Mouse (Mus musculus): Measurements from ENCODE around the gene Otub2.
"Not testable (repeated sequence)": the region's sequence is repeated elsewhere in the genome, so short reads cannot be mapped to it uniquely, and the experiment has no call there.

The Otub2 gene

GRCm38 (mm10) chr12:103373530-103374236 is 14.8 kb upstream of the Otub2 start:
- DNase-seq = no peak

GRCm38 (mm10) chr12:103376124-103376523 is 12.4 kb upstream of the Otub2 start:
- DNase-seq = peak; percentile 80

DNA sequence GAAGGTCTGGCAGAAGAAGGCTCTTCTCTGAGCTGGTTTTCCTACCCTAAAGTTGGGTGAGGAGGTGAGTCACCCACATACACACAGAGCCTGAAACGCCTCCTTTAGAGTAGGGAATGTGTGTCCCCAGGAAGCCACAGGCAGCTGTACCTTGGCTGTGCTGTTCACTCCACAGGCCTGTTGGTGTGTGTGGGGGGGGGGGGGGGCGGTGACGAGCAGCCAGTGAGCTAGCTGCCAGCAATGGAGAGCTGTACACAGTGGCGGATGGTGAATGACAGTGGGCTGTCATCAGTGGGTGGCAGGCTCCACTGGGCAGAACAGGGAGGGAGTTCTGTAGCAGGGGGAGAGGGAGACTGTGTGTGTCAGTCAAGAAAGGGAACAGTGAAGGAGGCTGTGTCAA is 11.7 kb upstream of the Otub2 start:
- DNase-seq = peak; percentile 76

DNA sequence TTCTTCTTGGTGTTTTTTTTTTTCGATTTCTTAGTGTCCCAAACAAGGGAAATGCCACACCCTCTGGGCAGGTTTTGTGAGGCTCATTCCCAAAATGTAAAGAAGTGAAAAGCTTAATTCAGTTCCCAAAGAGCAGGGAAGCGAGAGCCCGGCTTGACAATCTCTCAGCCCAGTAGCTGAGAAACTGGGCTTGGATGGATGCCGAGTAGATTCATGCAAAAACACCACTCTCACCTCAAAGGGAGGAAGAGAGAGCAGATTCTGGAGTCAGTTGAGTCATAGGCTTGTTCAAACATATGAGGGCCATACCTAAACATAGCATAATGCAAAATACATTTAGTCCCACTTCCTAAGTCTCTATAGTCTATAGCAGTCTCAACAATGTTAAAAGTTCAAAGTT is 8.3 kb upstream of the Otub2 start:
- no peak for DNase-seq

- DNase-seq = no peak
Measured at GRCm38 (mm10) chr12:103389348-103389727, 856 bp downstream of the Otub2 start.

GRCm38 (mm10) chr12:103389982-103390381 is 1.5 kb downstream of the Otub2 start:
- no peak for DNase-seq

DNA sequence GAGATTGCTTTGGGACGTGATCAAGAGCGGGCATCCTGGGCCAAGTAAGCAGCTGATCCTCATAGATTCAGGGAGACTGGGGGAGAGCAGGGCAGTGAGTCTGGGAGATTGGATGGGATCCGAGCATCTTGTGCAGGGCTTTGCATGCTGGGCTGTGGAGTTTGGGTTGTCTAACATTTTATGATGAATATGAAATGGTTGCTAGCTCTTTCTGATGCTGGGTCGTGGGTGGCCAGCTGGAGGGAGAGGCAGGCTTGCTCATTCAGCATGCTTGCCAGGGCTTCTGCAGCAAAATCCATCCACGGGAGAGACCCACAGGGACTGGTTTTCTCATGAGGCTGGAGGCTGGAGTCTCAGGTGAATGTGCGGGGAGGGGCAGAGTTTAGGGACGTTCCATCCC is 2.6 kb downstream of the Otub2 start:
- peak; percentile 85 for DNase-seq

GRCm38 (mm10) chr12:103393528-103393927 is 5.0 kb downstream of the Otub2 start:
- DNase-seq = no peak

DNA sequence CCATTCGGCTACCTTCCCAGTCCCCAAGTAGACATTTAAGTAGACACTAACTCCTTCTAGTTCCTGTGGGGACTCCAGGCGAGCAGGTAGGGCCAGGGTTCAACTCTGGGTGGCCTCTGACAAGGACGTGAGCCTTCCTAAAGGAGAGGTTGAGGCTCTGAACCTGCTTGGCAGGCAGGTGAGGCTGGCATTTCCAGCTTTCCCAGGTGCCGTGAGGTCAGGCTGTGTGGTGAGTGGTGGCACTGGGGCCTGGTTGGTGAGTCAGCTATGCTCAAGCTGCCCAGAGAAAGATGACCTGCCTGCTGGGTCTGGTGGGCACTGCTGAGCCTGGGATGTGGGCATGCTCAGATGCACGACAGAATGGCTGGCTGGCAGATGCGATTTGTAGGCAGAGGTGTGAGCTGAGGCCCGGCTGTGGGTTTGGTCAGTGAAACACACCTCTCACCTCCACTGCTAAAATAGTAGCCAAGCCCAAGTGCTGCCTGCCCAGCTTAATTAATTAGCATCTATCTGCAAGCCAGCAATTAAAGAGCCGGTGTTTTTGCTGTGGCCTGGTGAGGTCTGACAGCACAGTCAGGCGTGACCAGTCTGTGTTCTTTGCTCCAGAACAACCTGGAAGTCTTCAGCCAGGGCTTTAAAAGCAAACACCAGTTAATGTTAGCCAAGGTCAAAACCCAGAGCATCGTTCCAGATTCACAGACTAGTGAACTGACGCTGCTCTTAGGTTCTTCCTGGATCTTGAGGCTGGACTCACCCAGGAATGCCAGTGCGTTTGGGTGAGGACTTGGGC is 7.2 kb downstream of the Otub2 start:
- DNase-seq = no peak

GRCm38 (mm10) chr12:103396751-103397150 is 8.3 kb downstream of the Otub2 start:
- DNase-seq = no peak

DNA sequence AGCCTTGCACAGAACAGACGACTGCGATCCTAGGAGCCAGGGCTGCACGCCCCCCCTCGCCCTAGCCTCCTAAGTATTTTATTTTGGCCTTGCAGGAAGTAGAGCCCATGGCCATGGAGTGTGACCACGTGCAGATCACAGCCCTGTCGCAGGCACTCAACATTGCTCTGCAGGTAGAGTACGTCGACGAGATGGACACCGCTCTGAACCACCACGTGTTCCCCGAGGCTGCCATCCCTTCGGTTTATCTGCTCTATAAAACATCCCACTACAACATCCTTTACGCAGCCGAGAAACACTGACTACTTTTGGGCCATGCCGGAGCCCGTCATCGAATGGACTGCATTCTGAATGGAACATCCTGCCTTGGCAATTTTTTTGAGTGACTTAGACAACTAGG is 15.6 kb downstream of the Otub2 start:
- no peak for DNase-seq

- DNase-seq = no peak
Measured at GRCm38 (mm10) chr12:103407720-103408119, 19.2 kb downstream of the Otub2 start, which contains the start of gene 9330161L09Rik. 9330161L09Rik (minus strand) TSS chr12:103407820.

GRCm38 (mm10) chr12:103408144-103408543 is 19.7 kb downstream of the Otub2 start:
- peak; percentile 68 for DNase-seq

DNA sequence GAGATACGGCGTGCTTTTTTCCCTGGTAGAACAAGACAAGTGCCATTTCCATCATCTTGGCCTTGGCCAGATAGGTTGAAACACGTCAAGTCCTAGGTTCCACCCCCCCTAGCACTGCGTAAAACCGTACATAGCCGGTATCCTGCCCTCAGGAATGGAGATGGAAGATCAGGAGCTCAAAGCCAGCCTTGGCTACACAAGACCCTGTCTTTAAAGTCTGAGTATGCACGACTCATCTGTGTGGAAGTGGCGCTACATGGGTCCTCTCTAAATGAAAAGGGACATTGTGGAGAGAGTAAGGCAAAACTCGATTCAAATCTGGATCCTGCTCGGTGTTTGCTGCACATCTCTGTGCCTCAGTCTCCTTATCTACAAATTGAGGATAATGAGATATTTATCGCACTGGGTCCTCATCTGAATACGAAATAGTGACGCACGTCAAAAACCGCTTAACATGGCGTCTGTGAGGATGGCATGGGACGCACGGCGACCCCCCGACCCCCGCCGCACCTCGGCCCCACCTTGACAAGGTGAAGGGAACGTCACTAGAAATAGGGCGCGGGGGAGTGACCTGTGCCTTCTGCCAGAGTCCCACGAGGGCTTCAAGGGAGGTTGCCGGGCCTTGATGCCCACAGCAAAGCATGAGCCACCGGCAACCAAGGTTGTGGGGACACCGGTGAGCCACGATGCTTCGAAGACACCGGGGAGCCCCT is 36.7 kb downstream of the Otub2 start:
- no peak for DNase-seq

- peak; percentile 99 for DNase-seq
Measured at GRCm38 (mm10) chr12:103425729-103426470, 37.4 kb downstream of the Otub2 start, which contains the start of gene Ddx24. Ddx24 (minus strand) TSS chr12:103425830.

DNA sequence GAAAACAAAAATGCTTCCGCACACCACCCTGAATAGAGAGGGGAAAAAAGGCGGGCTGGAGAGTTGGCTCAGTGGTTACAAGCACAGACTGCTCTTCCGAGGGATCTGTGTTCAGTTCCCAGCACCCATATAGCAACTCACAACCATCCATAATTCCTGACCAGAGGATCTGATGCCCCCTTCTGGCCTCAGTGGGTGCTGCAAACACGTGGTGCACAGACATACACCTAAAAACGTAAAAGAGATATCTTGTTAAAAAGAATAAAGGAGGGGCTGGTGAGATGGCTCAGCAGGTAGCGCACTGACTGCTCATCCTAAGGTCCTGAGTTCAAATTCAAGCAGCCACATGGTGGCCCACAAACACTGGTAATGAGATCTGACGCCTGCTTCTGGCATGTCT is 38.2 kb downstream of the Otub2 start:
- no peak for DNase-seq

DNA sequence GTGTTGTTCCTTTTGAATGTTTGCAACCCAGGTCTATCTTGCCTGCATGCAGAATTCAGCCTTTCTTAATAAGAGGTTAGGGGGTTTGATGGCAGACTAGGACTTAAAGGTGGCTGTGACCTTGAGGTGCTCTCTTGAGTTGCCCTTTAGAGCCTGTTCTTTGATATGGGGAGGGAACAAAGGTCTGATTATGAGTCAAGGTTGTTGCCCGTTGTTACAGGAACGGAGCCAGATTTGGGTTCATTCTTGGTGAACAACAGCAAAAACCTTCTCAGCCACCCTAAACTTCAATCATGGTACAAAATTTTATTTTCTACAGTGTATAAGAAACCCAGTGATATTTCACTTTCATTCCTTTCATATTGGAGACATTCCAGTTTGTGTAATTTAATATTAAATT is 44.9 kb downstream of the Otub2 start:
- no peak for DNase-seq

- DNase-seq = peak; percentile 88
Measured at GRCm38 (mm10) chr12:103433986-103434731, 45.7 kb downstream of the Otub2 start, which contains the start of gene Ifi27. Ifi27 (plus strand) TSS chr12:103434211.

DNA sequence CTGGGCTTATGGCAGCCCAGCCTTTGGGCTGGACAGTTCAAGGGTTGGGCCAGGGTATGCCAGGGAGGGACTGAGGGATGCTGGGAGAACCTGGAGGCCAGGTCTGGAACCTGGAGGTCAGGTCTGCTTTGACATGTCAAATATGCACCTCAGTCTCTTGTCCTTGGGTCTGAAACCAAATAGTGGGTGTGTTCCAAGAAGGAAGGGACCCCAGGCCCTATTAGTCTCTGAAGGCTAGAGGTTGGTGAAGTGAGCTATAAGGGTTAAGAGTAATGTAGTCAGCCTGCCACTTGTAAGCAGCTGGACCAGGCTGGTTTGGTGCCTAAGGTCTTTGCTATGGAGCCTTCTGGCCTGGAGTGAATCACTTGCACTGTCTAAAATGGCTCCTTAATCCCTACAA is 46.4 kb downstream of the Otub2 start:
- DNase-seq = no peak

DNA sequence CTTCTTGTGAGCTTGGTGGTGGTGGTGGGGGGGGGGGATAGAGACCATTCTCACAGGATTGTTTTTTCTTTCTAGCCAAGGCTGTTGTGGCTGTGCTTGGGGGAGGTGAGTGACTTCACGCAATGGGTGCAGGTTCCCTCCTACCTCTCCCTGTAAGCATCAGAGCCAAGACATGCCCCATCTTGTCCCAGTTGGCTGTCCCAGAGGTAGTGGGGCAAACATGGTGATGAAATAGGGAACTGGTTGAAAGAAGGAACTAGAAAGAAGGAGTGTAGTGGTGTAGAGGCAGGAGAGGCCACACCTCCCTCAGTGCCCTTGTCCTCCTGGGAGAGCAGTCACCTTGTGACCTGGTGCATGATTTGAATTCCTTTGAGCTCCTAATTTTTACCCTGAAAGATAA is 49.1 kb downstream of the Otub2 start:
- no peak for DNase-seq

GRCm38 (mm10) chr12:103443524-103443923 is 55.0 kb downstream of the Otub2 start, which contains the start of gene Ifi27l2a:
Ifi27l2a (minus strand) TSS chr12:103443680.
- no peak for DNase-seq

DNA sequence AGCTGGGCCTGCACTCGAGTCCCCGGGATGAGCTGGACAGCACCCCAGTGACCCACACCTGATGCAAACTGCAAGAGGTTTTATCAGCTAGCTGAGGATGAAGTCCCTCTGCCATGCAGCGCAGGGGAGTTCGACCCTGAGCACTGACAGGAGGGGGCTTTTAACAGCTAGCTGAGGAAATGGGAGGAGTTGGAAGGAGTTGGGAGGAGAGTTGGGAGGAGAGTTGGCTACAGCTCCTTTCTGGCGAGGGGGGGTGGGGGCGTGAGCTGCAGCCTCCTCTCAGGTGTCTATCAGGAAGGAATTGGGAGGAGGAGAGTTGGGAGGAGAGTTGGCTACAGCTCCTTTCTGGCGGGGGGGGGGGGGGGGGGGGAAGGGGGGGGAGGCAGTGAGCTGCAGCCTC is 55.8 kb downstream of the Otub2 start:
- not testable (repeated sequence) for DNase-seq

Measured in layer of hippocampus, adult 9-11 months (tissue).